Mouse (Mus musculus): ENCODE data around the gene Cdk11b.
"Not testable (repeated sequence)": the region's sequence is repeated elsewhere in the genome, so short reads cannot be mapped to it uniquely, and the experiment has no call there.

The Cdk11b gene

GRCm38 (mm10) chr4:155603801-155604200, 20.9 kb upstream of the Cdk11b start:
- in situ Hi-C loops (cut with MboI; ENCODE audit: low sequenced_read_pairs), result no loop called here

- in situ Hi-C loops (cut with MboI; ENCODE audit: low sequenced_read_pairs), result no loop called here
Observed at GRCm38 (mm10) chr4:155605132-155605531, 19.5 kb upstream of the Cdk11b start.

DNA sequence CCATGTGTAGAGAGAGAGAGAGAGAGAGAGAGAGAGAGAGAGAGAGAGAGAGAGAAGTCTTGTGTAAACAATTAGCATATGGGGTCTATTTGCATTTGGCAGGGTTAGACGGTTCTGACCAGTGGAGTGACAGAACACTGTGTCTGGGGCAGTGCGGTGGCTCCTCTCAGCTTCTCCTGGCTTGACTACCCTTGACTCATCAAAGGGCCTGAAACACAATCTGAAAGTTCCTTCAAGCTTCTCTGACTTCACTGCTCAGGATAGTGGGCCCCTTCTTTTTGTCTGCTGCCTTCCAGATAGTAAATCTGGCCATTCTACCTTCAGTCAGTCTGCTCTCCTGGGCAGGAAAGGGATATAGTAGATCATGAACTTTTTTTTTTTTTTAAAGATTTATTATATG, 17.8 kb upstream of the Cdk11b start:
- in situ Hi-C loops (cut with MboI; ENCODE audit: low sequenced_read_pairs), result no loop called here

DNA sequence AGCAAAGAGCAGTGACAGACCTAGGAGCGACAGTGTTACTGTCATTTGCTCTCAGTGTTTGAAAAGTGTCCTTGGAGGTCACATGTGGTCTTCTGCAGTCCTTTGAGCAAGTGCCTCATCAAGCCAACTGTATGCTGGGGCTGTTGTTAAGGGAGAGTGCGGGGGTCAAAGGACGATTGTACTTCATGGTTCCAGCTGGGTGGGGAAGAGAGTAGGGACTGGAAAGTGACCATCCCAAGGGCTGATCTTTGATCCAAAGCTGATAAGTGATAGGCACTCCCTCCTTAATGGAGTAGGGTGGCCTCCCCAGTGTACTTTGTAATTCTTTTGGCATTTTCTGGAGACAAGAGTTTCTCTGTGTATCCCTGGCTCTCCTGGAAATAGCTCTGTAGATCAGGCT, 12.8 kb upstream of the Cdk11b start:
- in situ Hi-C loops (cut with MboI; ENCODE audit: low sequenced_read_pairs), result no loop called here

DNA sequence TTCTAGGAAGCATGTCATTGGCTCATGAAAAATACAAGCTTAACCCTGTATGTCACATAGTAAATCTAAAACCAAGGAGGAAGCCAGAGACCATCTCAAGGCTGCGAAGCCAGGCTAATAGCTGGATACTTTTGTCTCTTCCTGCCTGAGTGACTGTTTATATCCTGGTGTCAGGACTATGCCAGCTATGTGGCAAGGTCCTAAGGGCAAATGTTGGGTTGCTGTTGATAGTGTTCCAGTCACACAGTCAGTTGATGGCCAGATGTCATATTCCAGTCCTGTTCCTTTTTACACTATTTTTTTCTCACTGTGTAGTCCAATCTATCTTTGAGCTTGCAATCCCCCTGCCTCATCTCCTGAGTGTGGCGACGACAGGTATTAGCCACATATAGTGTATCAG, 11.4 kb upstream of the Cdk11b start:
- in situ Hi-C loops (cut with MboI; ENCODE audit: low sequenced_read_pairs), result no loop called here

DNA sequence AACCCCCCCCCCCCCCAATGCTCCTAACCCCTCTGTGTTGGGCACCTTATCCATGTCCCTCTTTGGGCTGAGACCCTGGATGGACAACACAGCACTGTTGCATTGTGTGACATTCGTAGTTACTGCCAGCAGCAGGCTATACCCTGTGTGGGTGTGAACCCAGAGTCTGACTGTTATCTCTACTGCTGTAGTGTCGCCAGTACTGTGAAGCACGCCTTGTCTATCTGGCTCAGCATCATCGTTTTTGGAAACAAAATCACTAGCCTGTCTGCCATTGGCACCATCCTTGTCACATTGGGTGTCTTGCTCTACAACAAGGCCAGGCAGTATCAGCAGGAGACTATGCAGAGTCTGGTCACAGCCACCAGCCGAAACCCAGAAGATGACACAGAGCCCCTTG, 6.3 kb upstream of the Cdk11b start:
- in situ Hi-C loops (cut with MboI; ENCODE audit: low sequenced_read_pairs), result no loop called here

- in situ Hi-C loops (cut with MboI; ENCODE audit: low sequenced_read_pairs), result no loop called here
Observed at GRCm38 (mm10) chr4:155630267-155630666, 5.6 kb downstream of the Cdk11b start.

GRCm38 (mm10) chr4:155635766-155636499, 11.3 kb downstream of the Cdk11b start:
- in situ Hi-C loops (cut with MboI; ENCODE audit: low sequenced_read_pairs), result no loop called here

GRCm38 (mm10) chr4:155643531-155643930, 18.9 kb downstream of the Cdk11b start:
- in situ Hi-C loops (cut with MboI; ENCODE audit: low sequenced_read_pairs), result no loop called here

DNA sequence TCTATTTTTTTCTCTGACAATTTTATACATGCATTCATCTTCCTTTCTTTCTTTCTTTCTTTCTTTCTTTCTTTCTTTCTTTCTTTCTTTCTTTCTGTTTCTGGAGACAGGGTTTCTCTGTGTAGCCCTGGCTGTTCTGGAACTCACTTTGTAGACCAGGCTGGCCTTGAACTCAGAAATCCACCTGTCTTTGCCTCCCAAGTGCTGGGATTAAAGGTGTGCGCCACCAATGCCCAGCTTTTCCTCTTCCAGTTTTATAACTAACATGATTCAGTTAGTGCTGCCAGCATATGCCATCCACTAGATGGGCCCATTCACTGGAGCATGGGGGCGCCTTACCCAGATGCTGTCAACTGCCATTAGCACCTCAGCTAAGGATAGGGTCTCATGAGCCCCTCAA, 20.7 kb downstream of the Cdk11b start, which contains the start of gene Gm10563:
TSS of gene Gm10563 (minus strand) at position 101 of the 400 bp plus-strand sequence.
- in situ Hi-C loops (cut with MboI; ENCODE audit: low sequenced_read_pairs), result not testable (repeated sequence)

GRCm38 (mm10) chr4:155645721-155646120, 21.1 kb downstream of the Cdk11b start:
- in situ Hi-C loops (cut with MboI; ENCODE audit: low sequenced_read_pairs), result no loop called here

DNA sequence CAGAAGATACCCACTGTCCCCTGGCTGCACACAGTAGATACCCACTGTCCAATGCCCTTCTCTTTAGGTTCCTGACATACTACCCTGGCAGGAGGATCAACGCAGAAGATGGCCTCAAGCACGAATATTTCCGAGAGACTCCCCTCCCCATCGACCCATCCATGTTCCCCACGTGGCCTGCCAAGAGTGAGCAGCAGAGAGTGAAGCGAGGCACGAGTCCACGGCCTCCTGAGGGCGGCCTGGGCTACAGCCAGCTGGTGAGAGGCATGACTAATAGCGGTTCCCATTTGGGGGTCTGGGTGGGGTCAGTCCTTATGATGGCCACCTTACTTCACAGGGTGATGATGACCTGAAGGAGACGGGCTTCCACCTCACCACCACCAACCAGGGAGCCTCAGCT, 24.7 kb downstream of the Cdk11b start:
- in situ Hi-C loops (cut with MboI; ENCODE audit: low sequenced_read_pairs), result no loop called here

GRCm38 (mm10) chr4:155651553-155652269, 27.1 kb downstream of the Cdk11b start:
- in situ Hi-C loops (cut with MboI; ENCODE audit: low sequenced_read_pairs), result no loop called here

GRCm38 (mm10) chr4:155652283-155653085, 27.8 kb downstream of the Cdk11b start:
- in situ Hi-C loops (cut with MboI; ENCODE audit: low sequenced_read_pairs), result no loop called here

- in situ Hi-C loops (cut with MboI; ENCODE audit: low sequenced_read_pairs), result no loop called here
Observed at GRCm38 (mm10) chr4:155653086-155653450, 28.4 kb downstream of the Cdk11b start, which contains the start of gene Mmp23. Gene Mmp23 (minus strand): TSS chr4:155653384.

- in situ Hi-C loops (cut with MboI; ENCODE audit: low sequenced_read_pairs), result no loop called here
Observed at GRCm38 (mm10) chr4:155653451-155654182, 29.0 kb downstream of the Cdk11b start.

DNA sequence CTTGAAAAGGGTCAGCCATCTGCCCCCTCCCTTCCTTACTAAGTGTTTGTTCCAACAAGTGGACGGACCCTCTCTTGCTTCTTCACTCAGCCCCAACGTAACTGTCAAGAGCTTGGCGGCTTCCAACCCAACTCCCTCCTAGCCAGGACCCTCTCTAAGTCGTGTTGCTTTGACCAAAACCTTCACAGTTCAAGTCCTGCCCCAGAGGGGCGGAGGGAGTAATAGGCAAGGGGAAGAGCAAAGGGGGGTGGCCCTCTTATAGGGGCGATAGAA, 29.5 kb downstream of the Cdk11b start:
- in situ Hi-C loops (cut with MboI; ENCODE audit: low sequenced_read_pairs), result no loop called here

GRCm38 (mm10) chr4:155654456-155655298, 30.0 kb downstream of the Cdk11b start:
- in situ Hi-C loops (cut with MboI; ENCODE audit: low sequenced_read_pairs), result no loop called here

DNA sequence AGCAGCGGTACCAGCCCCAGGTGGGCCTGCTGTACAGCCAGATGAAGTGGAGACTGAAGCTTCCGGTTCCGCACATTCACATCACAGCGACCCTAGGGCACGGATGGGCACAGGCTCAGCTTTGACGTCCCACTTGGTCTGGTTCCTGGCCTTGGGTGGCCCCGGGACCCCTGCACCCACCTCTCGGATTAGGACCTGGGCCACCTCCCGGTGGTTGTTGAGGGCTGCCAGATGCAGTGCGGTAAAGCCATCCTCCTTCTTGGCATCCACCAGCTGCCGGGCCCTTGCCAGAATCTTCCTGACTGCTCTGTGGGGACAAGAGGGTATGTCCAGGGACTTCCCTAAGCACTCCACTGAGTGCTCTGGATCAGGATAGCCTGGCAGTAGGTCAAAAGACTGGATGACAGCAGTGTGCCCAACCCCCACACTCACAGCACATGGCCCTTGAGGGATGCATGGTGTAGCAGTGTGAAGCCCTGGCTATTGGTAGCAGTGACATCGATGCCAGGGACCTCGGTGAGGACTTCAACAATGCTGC, 31.6 kb downstream of the Cdk11b start:
- in situ Hi-C loops (cut with MboI; ENCODE audit: low sequenced_read_pairs), result no loop called here

DNA sequence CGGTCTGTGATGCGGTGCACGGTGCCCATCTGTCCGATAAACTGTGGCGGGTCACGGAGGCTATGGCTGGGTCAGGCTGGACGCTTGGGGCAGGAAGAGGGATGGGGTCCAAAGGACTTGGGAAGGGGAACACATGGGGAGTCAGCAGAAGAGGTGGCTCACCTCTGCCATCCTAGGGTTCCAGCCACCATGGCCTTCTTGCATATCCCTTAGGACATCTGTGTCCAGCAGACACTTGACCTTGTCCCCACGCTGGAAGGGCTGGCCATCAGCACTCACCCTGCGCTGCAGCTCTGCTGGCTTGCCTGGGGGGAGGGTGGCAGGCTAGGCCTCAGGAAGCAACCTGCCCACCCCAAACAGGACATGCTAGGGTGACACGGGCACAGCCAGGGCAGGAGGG, 34.3 kb downstream of the Cdk11b start:
- in situ Hi-C loops (cut with MboI; ENCODE audit: low sequenced_read_pairs), result no loop called here

Measured in CH12F3 (cell line).